Mouse (Mus musculus): ENCODE results near the gene Creb3. TPM values are rescaled to one million over a fixed set of nuclear protein-coding genes. Genes with fewer than 3 reads are reported as not detected.

The Creb3 gene
- polyA plus RNA-seq, 1 experiment from 2014 or later = 114 TPM

- H3K4me1 ChIP-seq (replicated peaks; ENCODE audit: control insufficient read depth, insufficient read depth, low read length) = no peaks in the 10 kb centered on the region; the same call in 1 of the 2 replicates
- no peak for TF ChIP-seq CTCF (IDR thresholded peaks at IDR 0.05; ENCODE audit: low read depth)
- H3K9ac ChIP-seq (ENCODE audit: low read depth, low read length) = no peak overlapping the region
- WGBS = 93% methylated on average over 12 of the region's 12 CpGs
- H3K36me3 ChIP-seq (ENCODE audit: control insufficient read depth, insufficient read depth) = peaks cover 40% of the 10 kb centered on the region
- no peak overlapping the region for H3K4me2 ChIP-seq (replicated peaks; ENCODE audit: low read depth)
- no peak overlapping the region for H3K27ac ChIP-seq (ENCODE audit: low read depth, low read length)
- H3K4me3 ChIP-seq (ENCODE audit: low read depth, low read length) = no peak overlapping the region
- ATAC-seq = no peak
- H3K27me3 ChIP-seq (replicated peaks; ENCODE audit: control insufficient read depth, insufficient read depth, low read length) = no peaks in the 10 kb centered on the region
- H3K9me3 ChIP-seq (ENCODE audit: control insufficient read depth) = no peaks in the 10 kb centered on the region
Measured at GRCm38 (mm10) chr4:43581381-43581780, 19.2 kb downstream of the Creb3 start.

DNA sequence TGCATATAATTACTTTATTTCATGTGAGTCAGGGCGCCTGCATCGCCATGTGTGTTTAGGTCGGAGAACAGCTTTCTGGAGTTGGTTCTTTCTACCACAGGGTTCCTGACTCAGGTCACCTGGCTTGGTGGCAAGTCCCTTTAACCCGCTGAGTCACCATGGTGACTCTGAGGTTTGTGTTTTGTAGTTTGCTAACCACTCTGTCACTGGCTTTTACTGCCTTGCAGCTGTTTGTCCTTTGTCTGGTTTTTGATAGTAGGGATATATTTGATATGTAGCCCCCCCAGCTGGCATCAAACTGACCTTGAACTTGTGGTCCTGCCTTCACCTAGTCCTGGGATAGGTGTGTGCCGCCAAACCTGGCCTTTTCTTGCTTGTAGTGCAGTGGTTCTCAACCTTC lies 20.1 kb downstream of the Creb3 start:
- Histone ChIP-seq H3K9ac (ENCODE audit: low read depth, low read length) (no peak overlapping the region), H3K4me3 (ENCODE audit: low read depth, low read length) (no peak overlapping the region), H3K4me1 (replicated peaks; ENCODE audit: control insufficient read depth, insufficient read depth, low read length) (no peaks in the 10 kb centered on the region; the same call in 1 of the 2 replicates), H3K27ac (ENCODE audit: low read depth, low read length) (no peak overlapping the region), H3K4me2 (replicated peaks; ENCODE audit: low read depth) (no peak overlapping the region), H3K36me3 (ENCODE audit: control insufficient read depth, insufficient read depth) (peaks cover 40% of the 10 kb centered on the region), H3K9me3 (ENCODE audit: control insufficient read depth) (no peaks in the 10 kb centered on the region), H3K27me3 (replicated peaks; ENCODE audit: control insufficient read depth, insufficient read depth, low read length) (no peaks in the 10 kb centered on the region)
- ATAC-seq = no peak
- no peak for TF ChIP-seq CTCF (IDR thresholded peaks at IDR 0.05; ENCODE audit: low read depth)
- 80% methylated on average over 5 of the region's 5 CpGs for WGBS

DNA sequence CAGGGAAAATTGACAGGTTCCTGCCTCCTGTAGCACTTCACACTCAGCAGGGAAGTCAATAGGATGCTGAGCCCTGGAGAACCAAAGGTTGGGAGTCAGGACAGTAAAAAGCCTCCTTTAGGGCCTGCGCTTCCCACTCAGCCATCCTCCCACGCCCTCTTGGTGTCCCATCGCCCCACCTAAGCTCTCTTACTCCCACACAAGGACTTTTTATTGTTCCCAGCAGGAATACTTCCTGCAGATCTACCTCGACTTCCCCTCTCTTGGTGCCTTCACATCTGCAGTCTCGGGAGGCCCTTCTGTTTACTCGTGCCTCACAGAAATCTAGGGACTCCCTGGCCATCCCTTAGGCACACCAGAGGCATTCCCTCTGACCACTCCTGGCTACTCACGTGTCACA lies 21.3 kb downstream of the Creb3 start:
- Histone ChIP-seq H3K27me3 (replicated peaks; ENCODE audit: control insufficient read depth, insufficient read depth, low read length) (no peaks in the 10 kb centered on the region), H3K36me3 (ENCODE audit: control insufficient read depth, insufficient read depth) (peaks cover 40% of the 10 kb centered on the region), H3K4me2 (replicated peaks; ENCODE audit: low read depth) (no peak overlapping the region), H3K9ac (ENCODE audit: low read depth, low read length) (no peak overlapping the region), H3K27ac (ENCODE audit: low read depth, low read length) (no peak overlapping the region), H3K4me1 (replicated peaks; ENCODE audit: control insufficient read depth, insufficient read depth, low read length) (no peaks in the 10 kb centered on the region; the same call in 1 of the 2 replicates), H3K9me3 (ENCODE audit: control insufficient read depth) (no peaks in the 10 kb centered on the region), H3K4me3 (ENCODE audit: low read depth, low read length) (no peak overlapping the region)
- ATAC-seq = no peak
- TF ChIP-seq CTCF (IDR thresholded peaks at IDR 0.05; ENCODE audit: low read depth) = no peak
- WGBS = 73% methylated on average over 7 of the region's 7 CpGs

DNA sequence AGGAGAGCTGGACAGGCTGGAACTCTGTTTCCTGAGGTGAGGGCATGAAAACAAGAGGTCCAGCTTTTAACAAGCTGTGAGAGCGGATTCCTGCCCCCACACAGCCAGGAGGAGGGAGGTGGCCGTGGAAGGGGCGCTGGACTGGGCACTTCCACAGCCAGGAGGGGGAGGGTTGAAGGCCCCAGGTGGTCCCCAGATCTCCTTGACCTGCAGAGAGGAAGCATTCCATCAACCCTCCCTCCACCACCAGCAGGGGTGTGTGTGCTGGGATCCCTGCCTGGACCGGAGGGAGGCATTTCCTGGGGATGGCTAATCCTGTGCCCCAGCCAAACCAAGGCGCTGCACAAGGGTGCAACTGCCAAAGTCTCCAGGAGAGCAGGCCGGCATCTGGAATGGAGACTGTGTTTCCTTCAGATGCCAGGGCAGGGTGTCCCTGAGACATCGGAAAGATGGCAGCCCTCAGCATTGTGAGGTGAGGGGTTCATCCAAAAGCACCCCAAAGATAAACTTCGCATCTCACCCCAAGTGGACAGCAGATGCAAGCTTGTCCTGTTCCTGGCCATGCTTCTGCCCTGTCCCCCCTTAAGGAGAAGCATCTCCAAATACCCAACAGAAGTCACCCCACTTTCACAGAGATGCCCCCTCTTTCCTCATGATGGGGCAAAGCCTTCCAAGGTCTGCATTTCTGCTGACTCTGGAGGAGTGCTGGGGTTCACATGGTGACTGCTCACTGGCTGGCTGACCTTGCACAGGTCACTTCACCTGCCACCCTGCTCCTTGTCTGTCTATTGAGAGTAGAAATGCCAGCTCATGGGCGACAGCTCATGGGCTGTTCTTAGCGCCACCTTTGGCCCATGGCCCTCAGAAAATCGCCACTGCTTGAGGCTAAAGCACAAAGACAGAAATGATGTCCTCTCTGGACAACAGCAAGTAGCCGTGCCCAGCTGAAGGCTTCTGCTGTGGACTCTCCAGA lies 22.6 kb downstream of the Creb3 start, which contains the start of gene Msmp:
Gene Msmp, minus strand, starts transcription at position 51 of the 973 bp plus-strand sequence.
- no peaks in the 10 kb centered on the region for H3K4me1 ChIP-seq (replicated peaks; ENCODE audit: control insufficient read depth, insufficient read depth, low read length)
- WGBS = 66% methylated on average over 12 of the region's 12 CpGs
- H3K4me3 ChIP-seq (ENCODE audit: low read depth, low read length) = no peak within 1 kb of the TSS
- no peaks in the 10 kb centered on the region for H3K27me3 ChIP-seq (replicated peaks; ENCODE audit: control insufficient read depth, insufficient read depth, low read length)
- ATAC-seq = no peak
- H3K36me3 ChIP-seq (ENCODE audit: control insufficient read depth, insufficient read depth) = peaks cover 40% of the 10 kb centered on the region
- H3K9ac ChIP-seq (ENCODE audit: low read depth, low read length) = no peak within 1 kb of the TSS
- H3K4me2 ChIP-seq (replicated peaks; ENCODE audit: low read depth) = no peak within 1 kb of the TSS
- TF ChIP-seq CTCF (IDR thresholded peaks at IDR 0.05; ENCODE audit: low read depth) = no peak
- no peak within 1 kb of the TSS for H3K27ac ChIP-seq (ENCODE audit: low read depth, low read length)
- H3K9me3 ChIP-seq (ENCODE audit: control insufficient read depth) = no peaks in the 10 kb centered on the region

DNA sequence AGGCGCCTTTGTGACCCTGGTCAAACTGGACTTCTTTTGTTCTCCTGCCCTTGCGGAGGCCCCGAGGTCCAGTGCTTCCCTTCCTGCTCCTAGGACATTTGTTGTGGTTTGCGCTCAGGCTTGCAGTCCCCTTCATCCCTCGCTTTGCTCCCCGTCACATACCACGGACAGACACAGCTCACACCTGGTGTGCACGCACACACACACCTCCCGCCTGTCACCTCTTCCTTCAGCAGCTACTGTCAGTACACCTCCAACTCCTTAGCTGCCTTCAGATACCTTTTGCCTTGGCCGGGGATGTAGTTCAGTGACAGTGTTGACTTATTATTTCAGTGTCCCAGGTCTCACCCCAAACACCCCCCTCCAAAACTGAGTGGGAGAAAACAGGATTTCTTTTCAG lies 23.6 kb downstream of the Creb3 start:
- Histone ChIP-seq H3K27me3 (replicated peaks; ENCODE audit: control insufficient read depth, insufficient read depth, low read length) (no peaks in the 10 kb centered on the region), H3K9me3 (ENCODE audit: control insufficient read depth) (no peaks in the 10 kb centered on the region), H3K27ac (ENCODE audit: low read depth, low read length) (no peak overlapping the region), H3K4me3 (ENCODE audit: low read depth, low read length) (no peak overlapping the region), H3K9ac (ENCODE audit: low read depth, low read length) (no peak overlapping the region), H3K36me3 (ENCODE audit: control insufficient read depth, insufficient read depth) (peaks cover 36% of the 10 kb centered on the region), H3K4me1 (replicated peaks; ENCODE audit: control insufficient read depth, insufficient read depth, low read length) (no peaks in the 10 kb centered on the region), H3K4me2 (replicated peaks; ENCODE audit: low read depth) (no peak overlapping the region)
- ATAC-seq = no peak
- WGBS = 53% methylated on average over 10 of the region's 10 CpGs
- TF ChIP-seq CTCF (IDR thresholded peaks at IDR 0.05; ENCODE audit: low read depth) = no peak

DNA sequence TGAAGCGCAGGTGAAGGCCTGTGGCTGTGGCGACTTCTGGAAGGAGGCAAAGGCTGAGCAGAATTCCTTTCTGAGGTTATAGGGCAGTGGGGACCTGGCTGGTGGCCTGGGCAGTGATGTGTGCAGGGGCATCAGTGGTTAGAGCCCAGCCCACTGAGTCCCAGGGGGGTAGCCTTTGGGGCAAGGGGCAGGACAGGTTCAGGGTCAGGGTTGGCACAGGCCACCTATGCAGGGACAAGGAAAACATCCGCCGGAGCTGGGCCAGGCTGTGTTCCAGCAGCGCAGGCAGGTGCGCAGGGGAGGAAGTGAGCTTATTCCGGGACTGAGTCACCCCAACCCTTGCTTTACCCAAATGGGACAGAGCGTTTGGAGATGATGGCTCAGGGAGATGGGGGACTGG lies 24.3 kb downstream of the Creb3 start:
- ATAC-seq = no peak
- H3K4me3 ChIP-seq (ENCODE audit: low read depth, low read length) = no peak overlapping the region

More for the DNA sequence above, 24.3 kb downstream of the Creb3 start:
- Histone ChIP-seq H3K4me1 (replicated peaks; ENCODE audit: control insufficient read depth, insufficient read depth, low read length) (no peaks in the 10 kb centered on the region), H3K9ac (ENCODE audit: low read depth, low read length) (no peak overlapping the region), H3K27ac (ENCODE audit: low read depth, low read length) (no peak overlapping the region), H3K27me3 (replicated peaks; ENCODE audit: control insufficient read depth, insufficient read depth, low read length) (no peaks in the 10 kb centered on the region), H3K9me3 (ENCODE audit: control insufficient read depth) (no peaks in the 10 kb centered on the region), H3K4me2 (replicated peaks; ENCODE audit: low read depth) (no peak overlapping the region), H3K36me3 (ENCODE audit: control insufficient read depth, insufficient read depth) (peaks cover 29% of the 10 kb centered on the region)
- no peak for TF ChIP-seq CTCF (IDR thresholded peaks at IDR 0.05; ENCODE audit: low read depth)
- WGBS = 70% methylated on average over 8 of the region's 8 CpGs

Data from intestine, postnatal 0 days (tissue).